Mouse (Mus musculus) liver, embryonic 12.5 days (tissue): ENCODE results near the gene Fkbp5. TPM values are rescaled to one million over a fixed set of nuclear protein-coding genes. Genes with fewer than 3 reads are reported as not detected.
A peak's percentile ranks its signal among the peaks of the same experiment; 100 is the strongest.

Source experiments
- ATAC-seq: fragments of 200-750 bp; cut with Nextera tagmentation; 2 replicates; pipeline ENCODE4 v1.8.0; 2017; ENCODE audit warnings: moderate number of reproducible peaks, mild to moderate bottlenecking, moderate library complexity
- H3K27ac ChIP-seq: fragments of 300-500 bp; sonication (generic); 2 replicates; pipeline ENCODE4 v1.5.1; 2016; ENCODE audit warnings: mild to moderate bottlenecking
- H3K27me3 ChIP-seq: fragments of 300-500 bp; sonication (generic); replicated peaks from 2 replicates; pipeline ENCODE4 v1.6.1; 2016; ENCODE audit warnings: mild to moderate bottlenecking, moderate library complexity
- H3K36me3 ChIP-seq: fragments of 300-500 bp; sonication (generic); 2 replicates; pipeline ENCODE4 v1.6.1; 2016; ENCODE audit warnings: mild to moderate bottlenecking, moderate library complexity
- H3K4me1 ChIP-seq: fragments of 300-500 bp; sonication (generic); 2 replicates; pipeline ENCODE4 v1.6.1; 2016
- H3K4me2 ChIP-seq: fragments of 300-500 bp; sonication (generic); 2 replicates; pipeline ENCODE4 v1.6.1; 2016; ENCODE audit warnings: mild to moderate bottlenecking, moderate library complexity
- H3K4me3 ChIP-seq: fragments of 300-500 bp; sonication (generic); 2 replicates; pipeline ENCODE4 v1.5.1; 2016; ENCODE audit warnings: mild to moderate bottlenecking, moderate library complexity
- H3K9ac ChIP-seq: fragments of 300-500 bp; sonication (generic); 2 replicates; pipeline ENCODE4 v1.6.1; 2016; ENCODE audit warnings: mild to moderate bottlenecking, moderate library complexity
- H3K9me3 ChIP-seq: fragments of 300-500 bp; sonication (generic); replicated peaks from 2 replicates; pipeline ENCODE4 v1.6.1; 2016; ENCODE audit warnings: mild to moderate bottlenecking, moderate library complexity
- WGBS: fragments of 180-500 bp; shearing (Covaris S2); methylation state at CpG from one replicate; pipeline ENCODE4 v1.1.7; 2016; ENCODE audit not compliant: insufficient replicate concordance; 5-methylcytosine and 5-hydroxymethylcytosine counted together
- polyA plus RNA-seq: library from polyadenylated mRNA; unstranded; fragments of >200 nt; fragmentation: Nextera tagmentation; extraction: Ambion mirVana; gene quantifications from 2 replicates; pipeline ENCODE4 v1.2.1, GENCODE M21; 2016

Gene Fkbp5
- polyA plus RNA-seq, 1 experiment from 2014 or later = 17.0 TPM

- Histone ChIP-seq H3K27ac (no peak overlapping the region), H3K4me2 (no peak overlapping the region), H3K27me3 (peaks cover 61% of the 10 kb centered on the region), H3K36me3 (no peaks in the 10 kb centered on the region), H3K9ac (no peak overlapping the region), H3K9me3 (no peaks in the 10 kb centered on the region), H3K4me1 (peaks cover 43% of the 10 kb centered on the region), H3K4me3 (no peak overlapping the region)
- no peak for ATAC-seq
- WGBS = 17% methylated on average over 9 of the region's 9 CpGs
Observed at GRCm38 (mm10) chr17:28511616-28512541, 5.4 kb downstream of the Fkbp5 start.

GRCm38 (mm10) chr17:28510445-28511342 lies 6.6 kb downstream of the Fkbp5 start:
- Histone ChIP-seq H3K4me1 (peaks cover 39% of the 10 kb centered on the region), H3K27me3 (peaks cover 53% of the 10 kb centered on the region), H3K9ac (no peak overlapping the region), H3K27ac (peak overlapping the region; percentile 24; the same call in 1 of the 2 replicates), H3K9me3 (no peaks in the 10 kb centered on the region), H3K4me2 (peak overlapping the region; percentile 37), H3K36me3 (no peaks in the 10 kb centered on the region), H3K4me3 (no peak overlapping the region)
- 7% methylated on average over 28 of the region's 28 CpGs for WGBS
- no peak for ATAC-seq

- WGBS = 13% methylated on average over 5 of the region's 5 CpGs
- Histone ChIP-seq H3K27me3 (peaks cover 25% of the 10 kb centered on the region), H3K36me3 (no peaks in the 10 kb centered on the region), H3K4me2 (no peak overlapping the region), H3K9ac (no peak overlapping the region), H3K4me1 (peaks cover 25% of the 10 kb centered on the region), H3K4me3 (no peak overlapping the region), H3K9me3 (no peaks in the 10 kb centered on the region), H3K27ac (0 out of 2 replicates have a peak overlapping the region, but pooled peaks have one; percentile 32)
- ATAC-seq = no peak
Observed at GRCm38 (mm10) chr17:28507496-28507895, 9.8 kb downstream of the Fkbp5 start.

GRCm38 (mm10) chr17:28506895-28507294 lies 10.4 kb downstream of the Fkbp5 start:
- ATAC-seq = no peak
- 28% methylated on average over 5 of the region's 5 CpGs for WGBS
- Histone ChIP-seq H3K9me3 (no peaks in the 10 kb centered on the region), H3K4me3 (no peak overlapping the region), H3K4me2 (no peak overlapping the region), H3K36me3 (no peaks in the 10 kb centered on the region), H3K27ac (0 out of 2 replicates have a peak overlapping the region, but pooled peaks have one; percentile 32), H3K9ac (no peak overlapping the region), H3K27me3 (peaks cover 24% of the 10 kb centered on the region), H3K4me1 (peaks cover 24% of the 10 kb centered on the region)

- ATAC-seq = no peak
- Histone ChIP-seq H3K9me3 (no peaks in the 10 kb centered on the region), H3K36me3 (no peaks in the 10 kb centered on the region), H3K27me3 (peaks cover 13% of the 10 kb centered on the region), H3K27ac (no peak overlapping the region), H3K9ac (no peak overlapping the region), H3K4me1 (peaks cover 12% of the 10 kb centered on the region), H3K4me2 (no peak overlapping the region), H3K4me3 (no peak overlapping the region)
- 72% methylated on average over 4 of the region's 4 CpGs for WGBS
Observed at GRCm38 (mm10) chr17:28505591-28505990, 11.7 kb downstream of the Fkbp5 start.

- ATAC-seq = no peak
- H3K27me3 ChIP-seq = peaks cover 9% of the 10 kb centered on the region; the same call in 1 of the 2 replicates
- H3K9ac ChIP-seq = no peak overlapping the region
- H3K4me2 ChIP-seq = no peak overlapping the region
- no peaks in the 10 kb centered on the region for H3K9me3 ChIP-seq
- WGBS = 68% methylated on average over 6 of the region's 6 CpGs
- H3K36me3 ChIP-seq = no peaks in the 10 kb centered on the region
- no peak overlapping the region for H3K27ac ChIP-seq
- H3K4me3 ChIP-seq = no peak overlapping the region
- peaks cover 11% of the 10 kb centered on the region; the same call in 1 of the 2 replicates for H3K4me1 ChIP-seq
Observed at GRCm38 (mm10) chr17:28504182-28504581, 13.1 kb downstream of the Fkbp5 start.

- no peak overlapping the region for H3K4me3 ChIP-seq
- H3K27ac ChIP-seq = no peak overlapping the region
- ATAC-seq = no peak
- peaks cover 8% of the 10 kb centered on the region; the same call in 1 of the 2 replicates for H3K27me3 ChIP-seq
- H3K9me3 ChIP-seq = no peaks in the 10 kb centered on the region
- 28% methylated on average over 7 of the region's 7 CpGs for WGBS
- no peak overlapping the region for H3K4me2 ChIP-seq
- no peak overlapping the region for H3K9ac ChIP-seq
- peaks cover 6% of the 10 kb centered on the region; the same call in 1 of the 2 replicates for H3K4me1 ChIP-seq
- no peaks in the 10 kb centered on the region for H3K36me3 ChIP-seq
Observed at GRCm38 (mm10) chr17:28502196-28502821, 15.0 kb downstream of the Fkbp5 start.

GRCm38 (mm10) chr17:28500465-28500864 lies 16.9 kb downstream of the Fkbp5 start:
- H3K36me3 ChIP-seq = no peaks in the 10 kb centered on the region
- H3K4me1 ChIP-seq = peaks cover 4% of the 10 kb centered on the region; the same call in 1 of the 2 replicates
- 54% methylated on average over 3 of the region's 3 CpGs for WGBS
- no peaks in the 10 kb centered on the region for H3K9me3 ChIP-seq
- H3K27me3 ChIP-seq = no peaks in the 10 kb centered on the region; the same call in 1 of the 2 replicates
- no peak overlapping the region for H3K4me3 ChIP-seq
- H3K27ac ChIP-seq = no peak overlapping the region
- no peak for ATAC-seq
- no peak overlapping the region for H3K9ac ChIP-seq
- no peak overlapping the region for H3K4me2 ChIP-seq

- Histone ChIP-seq H3K4me2 (no peak overlapping the region), H3K4me3 (no peak overlapping the region), H3K9me3 (no peaks in the 10 kb centered on the region), H3K9ac (no peak overlapping the region), H3K4me1 (peaks cover 4% of the 10 kb centered on the region; the same call in 1 of the 2 replicates), H3K36me3 (no peaks in the 10 kb centered on the region), H3K27me3 (no peaks in the 10 kb centered on the region; the same call in 1 of the 2 replicates), H3K27ac (no peak overlapping the region)
- ATAC-seq = no peak
- 48% methylated on average over 2 of the region's 2 CpGs for WGBS
Observed at GRCm38 (mm10) chr17:28499190-28499589, 18.1 kb downstream of the Fkbp5 start.

GRCm38 (mm10) chr17:28495832-28496231 lies 21.5 kb downstream of the Fkbp5 start:
- WGBS = 80% methylated on average over 8 of the region's 8 CpGs
- no peaks in the 10 kb centered on the region for H3K27me3 ChIP-seq

GRCm38 (mm10) chr17:28491035-28491770 lies 26.1 kb downstream of the Fkbp5 start:
- WGBS = 78% methylated on average over 14 of the region's 14 CpGs
- ATAC-seq = no peak
- Histone ChIP-seq H3K27ac (no peak overlapping the region), H3K27me3 (no peaks in the 10 kb centered on the region), H3K4me3 (no peak overlapping the region), H3K36me3 (no peaks in the 10 kb centered on the region), H3K4me1 (peaks cover 4% of the 10 kb centered on the region), H3K9me3 (no peaks in the 10 kb centered on the region), H3K9ac (no peak overlapping the region), H3K4me2 (no peak overlapping the region)

More at GRCm38 (mm10) chr17:28495832-28496231, 21.5 kb downstream of the Fkbp5 start:
- Histone ChIP-seq H3K4me1 (no peaks in the 10 kb centered on the region), H3K9ac (no peak overlapping the region), H3K4me3 (no peak overlapping the region), H3K36me3 (no peaks in the 10 kb centered on the region), H3K4me2 (no peak overlapping the region), H3K27ac (no peak overlapping the region), H3K9me3 (no peaks in the 10 kb centered on the region)
- no peak for ATAC-seq
